Mouse (Mus musculus): Measurements from ENCODE around the gene Olfr1046. TPM values are rescaled to one million over a fixed set of nuclear protein-coding genes. Genes with fewer than 3 reads are reported as not detected.

The Olfr1046 gene
- not detected for polyA plus RNA-seq (2017; shearing (Covaris generic))

DNA sequence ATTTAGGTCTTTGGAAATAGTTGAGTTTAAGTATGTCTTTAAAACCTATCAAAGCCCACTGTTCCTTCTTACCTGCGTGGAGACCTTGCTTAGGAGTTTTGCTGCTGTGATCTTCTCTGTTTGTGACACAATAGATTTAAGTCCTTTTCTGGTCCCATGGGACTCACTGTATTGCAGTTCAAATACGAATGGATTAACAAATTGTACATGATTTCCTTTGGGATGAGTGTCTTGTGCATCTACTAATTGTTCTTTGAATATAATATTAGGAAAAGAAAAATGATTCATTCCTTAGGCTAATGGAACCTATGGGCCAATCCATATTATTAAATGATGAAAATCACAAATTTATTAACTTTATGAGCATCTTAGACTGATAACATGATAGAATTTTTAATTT, at the start of gene Olfr1046:
Gene Olfr1046, minus strand, starts transcription at position 101 of the 400 bp plus-strand sequence.

DNA sequence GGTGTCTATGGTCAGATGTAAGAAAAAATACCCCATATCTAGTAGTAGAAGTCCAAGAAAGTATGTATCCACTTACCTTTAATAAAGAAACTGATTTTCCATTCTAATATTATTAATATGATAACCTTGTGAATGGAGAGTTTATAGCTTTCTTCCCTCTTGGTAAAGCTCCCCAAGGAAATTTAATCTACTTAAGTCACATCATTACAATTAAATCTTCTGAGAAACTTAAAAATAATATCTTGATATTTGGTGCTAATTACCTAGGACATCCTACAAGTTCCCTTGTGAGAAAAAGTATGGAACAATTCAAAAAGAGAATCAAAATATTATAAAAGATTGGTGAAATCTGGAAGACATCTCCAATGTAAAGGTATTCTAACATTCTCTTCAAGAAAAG, 39.1 kb upstream of the Olfr1046 start, which contains the start of gene Olfr1049:
Gene Olfr1049, minus strand, starts transcription at position 101 of the 400 bp plus-strand sequence.

DNA sequence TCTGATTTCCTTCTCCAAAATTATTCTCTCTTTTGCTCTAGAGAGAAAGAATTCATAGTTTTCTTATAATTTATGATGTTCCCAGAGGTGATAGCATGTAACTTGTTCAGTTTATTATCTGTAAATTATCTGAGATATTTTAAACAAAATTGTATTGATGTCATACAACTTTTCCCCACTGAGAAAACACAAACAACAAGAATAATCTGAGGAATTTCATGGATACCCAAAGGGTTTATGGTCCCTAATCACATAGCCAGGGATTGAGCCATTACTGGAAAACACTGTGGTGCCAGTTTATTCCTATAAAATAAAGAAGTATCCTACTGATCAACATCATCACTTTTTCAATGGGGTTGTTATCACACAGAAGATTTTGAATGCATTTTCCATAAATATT, 21.1 kb upstream of the Olfr1046 start, which contains the start of gene Olfr1048:
Gene Olfr1048, minus strand, starts transcription at position 101 of the 400 bp plus-strand sequence.

DNA sequence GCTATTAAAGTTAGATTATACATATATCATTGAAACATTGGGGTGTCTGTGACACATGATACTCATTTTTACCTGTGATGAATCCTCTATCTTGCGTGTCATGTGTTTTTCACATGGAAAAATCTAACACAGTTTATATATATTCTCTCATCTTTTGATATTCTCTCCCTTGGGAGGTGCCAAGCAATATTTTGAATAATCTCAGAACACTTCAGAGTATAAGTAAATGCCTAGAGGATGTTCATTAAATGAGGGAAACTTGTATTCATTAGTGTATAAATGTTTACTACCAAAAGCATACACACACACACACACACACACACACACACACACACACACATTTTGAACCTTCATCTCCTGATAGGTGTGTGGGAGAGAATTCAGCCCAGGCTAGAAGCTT, 12.2 kb upstream of the Olfr1046 start, which contains the start of gene Olfr1047:
Gene Olfr1047, minus strand, starts transcription at position 101 of the 400 bp plus-strand sequence.

DNA sequence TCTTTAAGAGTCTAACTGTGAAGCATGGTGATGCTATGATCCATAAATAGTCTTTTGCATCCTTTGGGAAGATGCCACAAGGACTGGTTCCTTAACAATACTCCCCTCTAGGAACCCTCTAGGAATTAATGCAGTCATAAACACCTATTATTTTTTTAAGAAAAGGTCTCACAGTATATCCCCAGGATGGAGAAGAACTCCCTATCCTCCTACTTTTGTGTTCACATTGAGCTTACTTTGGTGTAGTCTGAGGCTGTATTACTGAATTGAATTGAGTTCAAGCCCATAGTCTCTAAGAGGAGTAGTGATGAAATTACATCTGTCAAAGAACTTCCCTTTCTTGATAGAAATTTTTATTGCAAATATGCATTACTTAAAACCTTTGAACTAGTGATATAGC, 16.2 kb downstream of the Olfr1046 start, which contains the start of gene Olfr1045:
Gene Olfr1045, minus strand, starts transcription at position 101 of the 400 bp plus-strand sequence.

DNA sequence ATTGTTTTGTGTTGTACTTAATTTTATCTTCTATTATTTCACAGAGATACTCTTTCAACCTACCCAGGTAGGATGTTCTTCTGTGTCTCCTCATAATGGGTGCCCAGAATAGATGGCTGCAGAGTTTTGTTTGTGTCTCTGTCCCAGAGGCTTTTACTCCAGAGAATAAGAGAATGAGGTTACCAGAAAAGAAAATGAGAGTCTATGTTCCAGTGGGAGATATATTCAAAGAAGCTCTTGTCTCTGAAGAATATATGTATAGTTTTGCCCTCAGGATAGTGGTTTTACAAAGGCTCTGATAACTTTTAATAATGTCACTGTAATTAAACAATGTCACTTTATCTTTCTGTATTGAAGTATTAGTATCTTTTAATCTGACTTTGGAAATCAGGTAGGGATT, 33.5 kb downstream of the Olfr1046 start, which contains the start of gene Olfr52:
Gene Olfr52, minus strand, starts transcription at position 101 of the 400 bp plus-strand sequence.

DNA sequence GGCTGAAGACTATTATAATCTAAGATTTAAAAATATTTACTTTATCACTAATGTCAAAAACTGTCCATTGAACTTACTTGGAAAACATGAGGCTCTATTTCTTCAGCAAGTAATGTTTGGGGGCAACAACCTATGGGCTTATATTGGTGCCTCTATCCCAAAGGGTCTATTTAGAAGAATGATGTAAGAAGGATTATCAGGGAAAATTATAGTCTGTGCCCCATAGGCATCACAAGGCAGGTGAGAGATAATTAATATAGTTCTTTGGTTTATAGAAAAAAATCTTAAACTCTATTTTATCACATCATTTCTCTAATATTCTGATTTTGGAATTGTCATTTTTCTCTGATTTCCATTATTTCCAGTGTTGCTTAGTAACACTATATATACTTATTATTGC, 41.4 kb downstream of the Olfr1046 start, which contains the start of gene Olfr1044:
Gene Olfr1044, minus strand, starts transcription at position 101 of the 400 bp plus-strand sequence.

DNA sequence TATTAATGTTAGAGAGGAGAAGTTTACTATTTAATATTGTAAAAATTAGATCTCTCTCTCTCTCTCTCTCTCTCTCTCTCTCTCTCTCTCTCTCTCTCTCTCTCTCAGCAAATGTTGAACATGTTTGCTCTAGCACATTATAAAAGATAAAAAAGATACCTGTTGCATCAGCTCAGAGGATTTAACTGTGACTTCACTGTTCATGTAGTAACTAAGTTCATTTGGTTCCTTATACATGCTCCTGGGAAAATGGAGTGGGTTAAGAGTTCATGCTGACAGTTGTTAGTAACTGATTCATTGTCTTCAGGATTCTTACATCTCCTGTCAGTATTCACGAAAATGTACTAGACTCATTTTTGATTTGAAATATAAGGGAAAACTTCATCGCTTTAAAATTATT, 51.7 kb downstream of the Olfr1046 start, which contains the start of gene Olfr1043:
Gene Olfr1043, minus strand, starts transcription at position 101 of the 400 bp plus-strand sequence.

Other genes starting within 250 kb of the Olfr1046 start
- not detected for gene Olfr1029, start 245.4 kb downstream of the Olfr1046 start, polyA plus RNA-seq (2017; shearing (Covaris generic))
- not detected for gene Olfr1030, start 240.0 kb downstream of the Olfr1046 start, polyA plus RNA-seq (2017; shearing (Covaris generic))
- gene Olfr1031, start 229.0 kb downstream of the Olfr1046 start, polyA plus RNA-seq (2017; shearing (Covaris generic)), result not detected
- gene Olfr1032, start 213.8 kb downstream of the Olfr1046 start, polyA plus RNA-seq (2017; shearing (Covaris generic)), result not detected
- 1.3 TPM for gene Olfr1033, start 198.7 kb downstream of the Olfr1046 start, polyA plus RNA-seq (2017; shearing (Covaris generic))
- not detected for gene Olfr1034, start 173.5 kb downstream of the Olfr1046 start, polyA plus RNA-seq (2017; shearing (Covaris generic))
- gene Olfr1036, start 145.3 kb downstream of the Olfr1046 start, polyA plus RNA-seq (2017; shearing (Covaris generic)), result not detected
- gene Olfr1037, start 131.9 kb downstream of the Olfr1046 start, polyA plus RNA-seq (2017; shearing (Covaris generic)), result not detected
- gene Olfr1039, start 83.4 kb downstream of the Olfr1046 start, polyA plus RNA-seq (2017; shearing (Covaris generic)), result not detected
- gene Olfr1040, start 72.6 kb downstream of the Olfr1046 start, polyA plus RNA-seq (2017; shearing (Covaris generic)), result not detected
- not detected for gene Olfr1042, start 57.5 kb downstream of the Olfr1046 start, polyA plus RNA-seq (2017; shearing (Covaris generic))
- gene Olfr1043, start 51.8 kb downstream of the Olfr1046 start, polyA plus RNA-seq (2017; shearing (Covaris generic)), result not detected
- gene Olfr1044, start 41.5 kb downstream of the Olfr1046 start, polyA plus RNA-seq (2017; shearing (Covaris generic)), result not detected
- not detected for gene Olfr52, start 33.6 kb downstream of the Olfr1046 start, polyA plus RNA-seq (2017; shearing (Covaris generic))
- gene Olfr1045, start 16.3 kb downstream of the Olfr1046 start, polyA plus RNA-seq (2017; shearing (Covaris generic)), result not detected
- gene Olfr1047, start 12.1 kb upstream of the Olfr1046 start, polyA plus RNA-seq (2017; shearing (Covaris generic)), result not detected
- gene Olfr1048, start 21.0 kb upstream of the Olfr1046 start, polyA plus RNA-seq (2017; shearing (Covaris generic)), result not detected
- not detected for gene Olfr1049, start 39.0 kb upstream of the Olfr1046 start, polyA plus RNA-seq (2017; shearing (Covaris generic))
- not detected for gene Olfr1051, start 59.8 kb upstream of the Olfr1046 start, polyA plus RNA-seq (2017; shearing (Covaris generic))
- gene Olfr1052, start 73.1 kb upstream of the Olfr1046 start, polyA plus RNA-seq (2017; shearing (Covaris generic)), result not detected
- gene Olfr1053, start 96.0 kb upstream of the Olfr1046 start, polyA plus RNA-seq (2017; shearing (Covaris generic)), result not detected
- gene Olfr1054, start 116.1 kb upstream of the Olfr1046 start, polyA plus RNA-seq (2017; shearing (Covaris generic)), result not detected
- not detected for gene Olfr1055, start 131.0 kb upstream of the Olfr1046 start, polyA plus RNA-seq (2017; shearing (Covaris generic))
- not detected for gene Olfr1056, start 143.2 kb upstream of the Olfr1046 start, polyA plus RNA-seq (2017; shearing (Covaris generic))
- not detected for gene Olfr1057, start 159.1 kb upstream of the Olfr1046 start, polyA plus RNA-seq (2017; shearing (Covaris generic))
- not detected for gene Olfr1058, start 169.2 kb upstream of the Olfr1046 start, polyA plus RNA-seq (2017; shearing (Covaris generic))
- not detected for gene Olfr1061, start 194.7 kb upstream of the Olfr1046 start, polyA plus RNA-seq (2017; shearing (Covaris generic))
- gene Olfr1062, start 207.4 kb upstream of the Olfr1046 start, polyA plus RNA-seq (2017; shearing (Covaris generic)), result not detected
- gene Olfr1065, start 231.3 kb upstream of the Olfr1046 start, polyA plus RNA-seq (2017; shearing (Covaris generic)), result not detected
- not detected for gene Olfr1066, start 237.0 kb upstream of the Olfr1046 start, polyA plus RNA-seq (2017; shearing (Covaris generic))